Mouse (Mus musculus): ENCODE measurements around the gene Cgnl1.

- TF ChIP-seq POLR2A (IDR thresholded peaks at IDR 0.05; ENCODE audit: low read depth, low read length) (no peak), MAX (IDR thresholded peaks at IDR 0.05; ENCODE audit: low read length) (no peak), EP300 (IDR thresholded peaks at IDR 0.05; ENCODE audit: low read length) (no peak), CTCF (conservative IDR thresholded peaks at IDR 0.05 in 1 of 2, IDR thresholded peaks at IDR 0.05 in 1 of 2; ENCODE audit: low read depth in 2 of 2, low read length in 2 of 2) (peak; percentile 55 to 73; a peak in 3 of 4 replicates), PAX5 (IDR thresholded peaks at IDR 0.05; ENCODE audit: low read length) (no peak), BHLHE40 (IDR thresholded peaks at IDR 0.05; ENCODE audit: low read depth, low read length) (no peak), MEF2A (IDR thresholded peaks at IDR 0.05; ENCODE audit: borderline replicate concordance, low read depth, low read length) (no peak), ZKSCAN1 (IDR thresholded peaks at IDR 0.05; ENCODE audit: borderline replicate concordance, low read depth, low read length) (no peak), ZC3H11A (IDR thresholded peaks at IDR 0.05; ENCODE audit: low read depth, low read length) (no peak)
These were observed 158.4 kb downstream of the Cgnl1 start for GRCm38 (mm10) chr9:71612981-71613380.
